Mouse (Mus musculus): ENCODE data around the gene Tcf23.

DNA sequence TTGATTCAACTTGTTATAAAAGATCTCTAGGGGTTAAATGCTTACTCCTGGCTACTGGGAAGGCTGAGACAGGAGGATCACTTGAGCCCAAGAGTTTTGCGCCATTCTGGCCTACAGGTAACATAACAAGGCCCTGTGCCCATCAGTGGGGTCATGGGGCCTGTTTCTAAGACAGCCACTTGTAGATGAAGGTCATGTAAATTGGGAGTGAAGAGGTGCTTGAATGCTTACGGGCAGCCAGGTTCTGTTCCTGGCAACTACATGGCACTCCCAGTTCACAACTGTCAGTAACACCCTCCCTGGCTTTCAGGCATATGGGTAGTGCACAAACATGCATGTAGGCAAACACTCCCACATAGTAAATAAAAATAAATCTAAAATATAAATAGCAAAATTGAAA lies 17.5 kb upstream of the Tcf23 start:
- TF ChIP-seq CTCF (IDR thresholded peaks at IDR 0.05; ENCODE audit: extremely low read depth, insufficient read depth, low read length) (no peak), POLR2A (IDR thresholded peaks at IDR 0.05; ENCODE audit: extremely low read depth, insufficient read depth, low read length) (no peak)

Measured in cortical plate, adult 2 months (tissue).